Mouse (Mus musculus) ES-Bruce4 (cell line): ENCODE results near the gene Grhpr. TPM values are rescaled to one million over a fixed set of nuclear protein-coding genes. Genes with fewer than 3 reads are reported as not detected.

Source experiments
- H3K27ac ChIP-seq: 2 replicates; pipeline ENCODE4 v1.5.1; 2012; ENCODE audit warnings: low read length, inconsistent platforms; ENCODE audit not compliant: insufficient read depth
- H3K27me3 ChIP-seq: 2 replicates; pipeline ENCODE4 v1.6.1; 2012; ENCODE audit warnings: mild to moderate bottlenecking, low read length, inconsistent platforms; ENCODE audit not compliant: control insufficient read depth, poor library complexity, insufficient read depth, severe bottlenecking
- H3K36me3 ChIP-seq: 2 replicates; pipeline ENCODE4 v1.6.1; 2012; ENCODE audit warnings: inconsistent platforms, mild to moderate bottlenecking, low read length, moderate library complexity; ENCODE audit not compliant: control insufficient read depth, poor library complexity, insufficient read depth, severe bottlenecking
- H3K4me1 ChIP-seq: one replicate; pipeline ENCODE4 v1.8.1; 2011; ENCODE audit warnings: low read length; ENCODE audit not compliant: control insufficient read depth, insufficient read depth
- H3K4me3 ChIP-seq: 2 replicates; pipeline ENCODE4 v1.5.1; 2011; ENCODE audit warnings: low read depth, mild to moderate bottlenecking, low read length
- H3K9ac ChIP-seq: 2 replicates; pipeline ENCODE4 v1.6.1; 2012; ENCODE audit warnings: low read depth, mild to moderate bottlenecking, inconsistent platforms; ENCODE audit not compliant: poor library complexity, severe bottlenecking
- H3K9me3 ChIP-seq: replicated peaks from 2 replicates; pipeline ENCODE4 v1.6.1; 2012; ENCODE audit warnings: mild to moderate bottlenecking, low read length, inconsistent platforms; ENCODE audit not compliant: control insufficient read depth, poor library complexity, insufficient read depth, severe bottlenecking
- CTCF ChIP-seq: IDR thresholded peaks from one replicate; pipeline ENCODE4 v1.8.1; 2011; ENCODE audit warnings: low read depth, low read length
- EP300 ChIP-seq: IDR thresholded peaks from 2 replicates; pipeline ENCODE4 v1.6.1; 2011; ENCODE audit warnings: low read depth, low read length; ENCODE audit not compliant: insufficient read depth
- POLR2A ChIP-seq: IDR thresholded peaks from one replicate; pipeline ENCODE4 v1.8.1; 2011; ENCODE audit warnings: low read length; ENCODE audit not compliant: insufficient read depth
- polyA plus RNA-seq: library from polyadenylated mRNA; stranded (reverse); fragments of >200 nt; gene quantifications from 2 replicates; pipeline ENCODE4 v1.2.4, GENCODE M21; 2011; ENCODE audit warnings: low read depth; ENCODE audit not compliant: missing spikeins, insufficient read depth, insufficient read length

Gene Grhpr
- polyA plus RNA-seq, 1 experiment: 26.8 TPM

DNA sequence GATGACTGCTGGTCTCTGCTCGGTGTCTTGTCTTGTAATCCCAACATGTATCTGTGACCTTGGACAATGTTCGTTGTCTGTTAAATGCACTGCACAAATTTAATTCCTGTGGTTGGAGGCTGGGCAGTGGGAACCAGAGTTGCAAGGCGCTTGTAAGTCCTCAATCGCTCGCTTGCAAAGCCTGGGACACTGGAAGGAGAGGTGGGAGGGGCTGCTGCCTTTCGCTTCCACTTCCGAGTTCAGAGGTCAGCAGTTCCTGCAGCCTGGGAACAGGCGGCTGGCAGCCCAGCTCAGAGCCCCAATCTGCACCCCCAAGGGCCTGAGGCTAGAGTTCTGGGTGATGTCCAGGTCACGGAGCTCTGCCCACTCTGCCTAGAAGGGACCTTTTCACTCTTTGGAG is 28.2 kb upstream of the Grhpr start:
- TF ChIP-seq CTCF (no peak), EP300 (no peak), POLR2A (no peak)
- Histone ChIP-seq H3K36me3 (no peaks in the 10 kb centered on the region), H3K27ac (no peak overlapping the region), H3K4me3 (peak overlapping the region; percentile 93), H3K4me1 (peaks cover 3% of the 10 kb centered on the region), H3K9me3 (no peaks in the 10 kb centered on the region), H3K27me3 (no peaks in the 10 kb centered on the region), H3K9ac (peak overlapping the region; percentile 66)

- no peak overlapping the region for H3K4me3 ChIP-seq
- H3K9me3 ChIP-seq: no peaks in the 10 kb centered on the region
- peaks cover 3% of the 10 kb centered on the region for H3K4me1 ChIP-seq
- no peaks in the 10 kb centered on the region for H3K27me3 ChIP-seq
- 0 out of 2 replicates have a peak overlapping the region, but pooled peaks have one; percentile 6 for H3K27ac ChIP-seq
- no peak overlapping the region for H3K9ac ChIP-seq
- TF ChIP-seq EP300: no peak
- TF ChIP-seq CTCF: no peak
- no peak for TF ChIP-seq POLR2A
- H3K36me3 ChIP-seq: no peaks in the 10 kb centered on the region
Measured at GRCm38 (mm10) chr4:44958776-44959175, 22.4 kb upstream of the Grhpr start.

DNA sequence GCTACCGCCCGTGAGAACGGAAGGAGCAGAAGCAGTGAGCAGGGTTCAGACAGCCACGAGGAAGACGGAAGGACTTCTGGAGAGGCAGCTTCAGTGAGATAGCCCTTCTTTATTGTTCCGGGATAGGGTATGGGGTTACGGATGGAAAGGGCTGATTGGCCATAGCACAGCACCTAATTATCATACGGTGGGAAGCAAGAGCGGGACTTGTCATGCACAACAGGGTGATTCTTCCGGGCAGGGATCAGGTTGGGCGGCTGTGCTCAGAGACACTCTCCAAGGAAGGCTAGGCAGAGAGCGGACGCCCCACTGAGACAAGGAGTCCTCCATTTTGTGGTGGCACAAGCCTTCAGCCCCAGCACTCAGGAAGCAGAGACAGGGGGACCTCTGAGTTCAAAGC is 22.0 kb upstream of the Grhpr start:
- Histone ChIP-seq H3K4me3 (no peak overlapping the region), H3K4me1 (peaks cover 3% of the 10 kb centered on the region), H3K9me3 (no peaks in the 10 kb centered on the region), H3K9ac (no peak overlapping the region), H3K36me3 (no peaks in the 10 kb centered on the region), H3K27ac (0 out of 2 replicates have a peak overlapping the region, but pooled peaks have one; percentile 16), H3K27me3 (no peaks in the 10 kb centered on the region)
- no peak for TF ChIP-seq CTCF
- no peak for TF ChIP-seq POLR2A
- TF ChIP-seq EP300: no peak

GRCm38 (mm10) chr4:44963156-44963555 is 18.0 kb upstream of the Grhpr start:
- H3K9ac ChIP-seq: no peak overlapping the region
- H3K27ac ChIP-seq: no peak overlapping the region
- no peak for TF ChIP-seq EP300
- no peak for TF ChIP-seq CTCF
- no peak for TF ChIP-seq POLR2A
- H3K9me3 ChIP-seq: no peaks in the 10 kb centered on the region
- no peak overlapping the region for H3K4me3 ChIP-seq
- H3K36me3 ChIP-seq: no peaks in the 10 kb centered on the region
- H3K4me1 ChIP-seq: no peaks in the 10 kb centered on the region
- no peaks in the 10 kb centered on the region for H3K27me3 ChIP-seq

GRCm38 (mm10) chr4:44965175-44965574 is 16.0 kb upstream of the Grhpr start:
- TF ChIP-seq CTCF: no peak
- TF ChIP-seq POLR2A: no peak
- TF ChIP-seq EP300: no peak
- no peaks in the 10 kb centered on the region for H3K27me3 ChIP-seq

DNA sequence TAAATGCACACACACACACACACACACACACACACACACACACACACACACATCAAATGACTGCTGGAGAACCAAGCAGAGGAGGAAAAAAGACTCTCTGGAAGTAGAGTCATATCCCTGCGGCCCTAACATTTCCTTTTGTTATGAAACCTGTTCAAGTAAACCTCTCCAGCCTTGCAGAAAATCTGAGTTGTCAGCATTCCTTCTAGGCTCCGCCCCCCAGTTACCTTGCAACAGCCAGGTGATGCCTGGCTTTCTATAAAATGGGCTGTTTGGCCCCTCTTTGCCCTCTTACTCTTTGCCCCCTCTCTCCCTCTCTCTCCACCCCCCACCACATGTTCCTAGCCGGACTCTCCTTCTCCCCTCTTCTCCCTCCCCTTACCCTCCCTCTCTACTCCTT is 15.5 kb upstream of the Grhpr start:
- no peaks in the 10 kb centered on the region for H3K9me3 ChIP-seq
- H3K4me3 ChIP-seq: no peak overlapping the region
- no peak overlapping the region for H3K9ac ChIP-seq
- no peak overlapping the region for H3K27ac ChIP-seq
- TF ChIP-seq POLR2A (no peak), CTCF (no peak), EP300 (no peak)
- no peaks in the 10 kb centered on the region for H3K27me3 ChIP-seq
- no peaks in the 10 kb centered on the region for H3K4me1 ChIP-seq
- H3K36me3 ChIP-seq: no peaks in the 10 kb centered on the region

More at GRCm38 (mm10) chr4:44965175-44965574, 16.0 kb upstream of the Grhpr start:
- no peaks in the 10 kb centered on the region for H3K4me1 ChIP-seq
- H3K9ac ChIP-seq: no peak overlapping the region
- H3K4me3 ChIP-seq: no peak overlapping the region
- H3K27ac ChIP-seq: no peak overlapping the region
- H3K9me3 ChIP-seq: no peaks in the 10 kb centered on the region
- H3K36me3 ChIP-seq: no peaks in the 10 kb centered on the region
